Mouse (Mus musculus): ENCODE measurements around the gene Stub1.

The Stub1 gene

DNA sequence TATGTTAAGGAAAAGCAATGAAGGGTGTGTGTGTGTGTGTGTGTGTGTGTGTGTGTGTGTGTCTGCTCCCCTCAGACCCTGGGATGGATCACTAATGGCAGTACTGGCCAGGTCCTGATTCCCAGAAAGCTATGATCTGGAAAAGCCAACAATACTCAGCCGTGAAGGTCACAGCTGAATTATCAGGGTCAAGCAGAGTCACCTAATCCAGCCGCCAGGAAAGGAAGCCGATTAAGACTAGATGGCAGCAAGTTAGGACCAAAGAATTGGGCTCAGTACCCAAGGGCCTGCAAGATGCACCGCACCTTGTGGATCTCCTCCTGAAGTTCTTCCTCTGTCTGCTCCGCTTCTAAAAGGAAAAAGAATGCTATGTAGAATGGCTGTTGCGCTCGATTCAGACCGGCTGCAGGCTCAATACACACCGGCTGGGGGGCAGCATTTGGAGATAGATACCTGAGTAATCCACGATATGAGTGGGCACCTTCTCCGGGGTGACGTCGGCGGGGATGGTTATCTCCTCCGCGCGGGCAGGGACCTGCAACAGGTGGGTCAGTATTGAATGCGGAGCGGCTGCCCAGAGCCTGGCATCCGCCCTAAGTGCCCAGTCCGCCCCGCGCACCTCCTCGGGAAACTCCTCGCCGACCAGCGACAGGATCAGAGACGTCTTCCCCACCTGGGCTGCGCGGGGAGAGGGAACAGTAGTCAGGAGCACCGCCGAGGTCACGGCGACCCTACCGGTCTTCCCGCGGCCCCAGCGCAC lies 10.6 kb upstream of the Stub1 start:
- Histone ChIP-seq H3K4me1 (replicated peaks; ENCODE audit: low read depth, low read length) (peaks cover 37% of the 10 kb centered on the region), H3K4me3 (replicated peaks; ENCODE audit: low read length) (peak overlapping the region; percentile 90), H3K36me3 (ENCODE audit: insufficient read depth, low read length) (peaks cover 86% of the 10 kb centered on the region), H3K9me3 (ENCODE audit: low read length) (no peaks in the 10 kb centered on the region), H3K27me3 (ENCODE audit: insufficient read depth, low read length) (no peaks in the 10 kb centered on the region)
- TF ChIP-seq CTCF (conservative IDR thresholded peaks at IDR 0.05; ENCODE audit: low read length) (no peak), POU5F1 (IDR thresholded peaks at IDR 0.05; ENCODE audit: borderline replicate concordance, low read length) (no peak), NANOG (IDR thresholded peaks at IDR 0.05; ENCODE audit: borderline replicate concordance, low read length) (no peak)

DNA sequence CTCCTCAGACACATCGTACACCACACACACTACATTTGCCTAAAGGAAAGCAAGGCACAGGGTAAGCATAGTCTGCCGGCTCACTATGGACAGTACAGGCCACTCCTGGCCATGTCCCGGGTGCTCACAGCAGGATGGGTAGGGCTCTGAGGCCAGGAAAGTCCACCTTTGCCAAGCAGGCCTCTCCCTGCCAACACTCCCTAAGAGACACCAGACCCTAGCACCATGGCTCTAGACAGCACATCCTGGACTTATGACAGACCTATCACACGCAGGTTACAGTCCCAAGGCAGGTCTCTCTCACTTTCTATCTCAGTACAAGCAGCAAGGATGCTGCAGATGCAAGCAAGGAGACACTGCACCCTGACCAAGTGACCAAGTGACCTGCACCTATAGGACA lies 9.9 kb upstream of the Stub1 start:
- H3K4me1 ChIP-seq (replicated peaks; ENCODE audit: low read depth, low read length), result peaks cover 37% of the 10 kb centered on the region
- H3K36me3 ChIP-seq (ENCODE audit: insufficient read depth, low read length), result peaks cover 86% of the 10 kb centered on the region
- TF ChIP-seq NANOG (IDR thresholded peaks at IDR 0.05; ENCODE audit: borderline replicate concordance, low read length) (no peak), POU5F1 (IDR thresholded peaks at IDR 0.05; ENCODE audit: borderline replicate concordance, low read length) (no peak), CTCF (conservative IDR thresholded peaks at IDR 0.05; ENCODE audit: low read length) (no peak)
- no peaks in the 10 kb centered on the region for H3K27me3 ChIP-seq (ENCODE audit: insufficient read depth, low read length)
- no peaks in the 10 kb centered on the region for H3K9me3 ChIP-seq (ENCODE audit: low read length)
- H3K4me3 ChIP-seq (replicated peaks; ENCODE audit: low read length), result no peak overlapping the region; the same call in 1 of the 2 replicates

DNA sequence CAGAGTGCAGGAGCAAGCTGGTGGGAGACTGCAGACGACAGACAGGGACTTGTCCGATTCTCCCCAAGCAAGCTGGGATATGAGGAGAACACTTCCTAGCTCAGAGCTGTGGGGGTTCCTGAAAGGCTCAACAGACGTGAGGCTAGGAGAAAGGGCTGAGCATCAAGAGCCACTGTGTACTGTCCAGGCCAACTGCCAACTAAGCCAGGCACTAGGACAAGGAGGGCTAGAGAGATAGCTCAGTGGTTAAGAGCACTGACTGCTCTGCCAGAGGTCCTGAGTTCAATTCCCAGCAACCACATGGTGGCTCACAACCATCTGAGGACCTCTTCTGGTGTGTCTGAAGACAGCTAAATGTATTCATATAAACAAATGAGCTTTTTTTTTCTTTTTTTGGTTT lies 9.3 kb upstream of the Stub1 start:
- H3K4me3 ChIP-seq (replicated peaks; ENCODE audit: low read length), result no peak overlapping the region
- peaks cover 86% of the 10 kb centered on the region for H3K36me3 ChIP-seq (ENCODE audit: insufficient read depth, low read length)
- no peak for TF ChIP-seq POU5F1 (IDR thresholded peaks at IDR 0.05; ENCODE audit: borderline replicate concordance, low read length)
- no peak for TF ChIP-seq CTCF (conservative IDR thresholded peaks at IDR 0.05; ENCODE audit: low read length)
- TF ChIP-seq NANOG (IDR thresholded peaks at IDR 0.05; ENCODE audit: borderline replicate concordance, low read length), result no peak
- no peaks in the 10 kb centered on the region for H3K9me3 ChIP-seq (ENCODE audit: low read length)
- no peaks in the 10 kb centered on the region for H3K27me3 ChIP-seq (ENCODE audit: insufficient read depth, low read length)
- peaks cover 43% of the 10 kb centered on the region for H3K4me1 ChIP-seq (replicated peaks; ENCODE audit: low read depth, low read length)

- Histone ChIP-seq H3K9me3 (ENCODE audit: low read length) (no peaks in the 10 kb centered on the region), H3K4me3 (replicated peaks; ENCODE audit: low read length) (no peak within 1 kb of the TSS), H3K4me1 (replicated peaks; ENCODE audit: low read depth, low read length) (peaks cover 53% of the 10 kb centered on the region), H3K36me3 (ENCODE audit: insufficient read depth, low read length) (peaks cover 79% of the 10 kb centered on the region), H3K27me3 (ENCODE audit: insufficient read depth, low read length) (peaks cover 5% of the 10 kb centered on the region)
- TF ChIP-seq NANOG (IDR thresholded peaks at IDR 0.05; ENCODE audit: borderline replicate concordance, low read length) (no peak), CTCF (conservative IDR thresholded peaks at IDR 0.05; ENCODE audit: low read length) (no peak), POU5F1 (IDR thresholded peaks at IDR 0.05; ENCODE audit: borderline replicate concordance, low read length) (no peak)
Observed at GRCm38 (mm10) chr17:25841117-25841880, 8.1 kb upstream of the Stub1 start, which contains the start of gene Gm20683. TSS of gene Gm20683 (minus strand) at chr17:25841763.

DNA sequence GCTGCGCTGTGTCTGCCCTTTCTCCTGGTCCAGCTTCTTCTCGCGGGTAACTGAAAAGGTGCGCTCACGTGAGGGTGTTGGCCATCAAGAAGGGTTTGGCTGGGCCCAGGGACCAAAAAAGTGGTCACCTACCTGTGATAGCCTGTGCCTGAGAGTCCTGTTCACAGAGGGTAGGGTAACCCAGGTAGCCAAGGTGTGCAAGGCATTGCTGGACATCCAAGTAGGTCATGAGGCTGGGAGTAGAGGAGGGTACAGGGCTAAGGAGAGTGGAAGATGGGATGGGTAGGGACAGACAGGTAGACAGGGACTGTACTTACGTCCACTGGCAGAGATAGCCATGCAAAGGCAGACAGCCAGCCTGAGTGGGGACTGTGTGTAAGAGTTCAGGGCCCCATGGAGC lies 7.3 kb upstream of the Stub1 start:
- peaks cover 11% of the 10 kb centered on the region for H3K27me3 ChIP-seq (ENCODE audit: insufficient read depth, low read length)
- peaks cover 58% of the 10 kb centered on the region for H3K4me1 ChIP-seq (replicated peaks; ENCODE audit: low read depth, low read length)
- no peaks in the 10 kb centered on the region for H3K9me3 ChIP-seq (ENCODE audit: low read length)
- peaks cover 79% of the 10 kb centered on the region for H3K36me3 ChIP-seq (ENCODE audit: insufficient read depth, low read length)
- TF ChIP-seq POU5F1 (IDR thresholded peaks at IDR 0.05; ENCODE audit: borderline replicate concordance, low read length) (no peak), CTCF (conservative IDR thresholded peaks at IDR 0.05; ENCODE audit: low read length) (no peak)
- no peak overlapping the region for H3K4me3 ChIP-seq (replicated peaks; ENCODE audit: low read length)

GRCm38 (mm10) chr17:25839455-25840235 lies 6.4 kb upstream of the Stub1 start:
- Histone ChIP-seq H3K4me3 (replicated peaks; ENCODE audit: low read length) (no peak overlapping the region), H3K36me3 (ENCODE audit: insufficient read depth, low read length) (peaks cover 80% of the 10 kb centered on the region), H3K27me3 (ENCODE audit: insufficient read depth, low read length) (peaks cover 11% of the 10 kb centered on the region), H3K9me3 (ENCODE audit: low read length) (no peaks in the 10 kb centered on the region), H3K4me1 (replicated peaks; ENCODE audit: low read depth, low read length) (peaks cover 58% of the 10 kb centered on the region)
- no peak for TF ChIP-seq NANOG (IDR thresholded peaks at IDR 0.05; ENCODE audit: borderline replicate concordance, low read length)
- no peak for TF ChIP-seq CTCF (conservative IDR thresholded peaks at IDR 0.05; ENCODE audit: low read length)
- no peak for TF ChIP-seq POU5F1 (IDR thresholded peaks at IDR 0.05; ENCODE audit: borderline replicate concordance, low read length)

DNA sequence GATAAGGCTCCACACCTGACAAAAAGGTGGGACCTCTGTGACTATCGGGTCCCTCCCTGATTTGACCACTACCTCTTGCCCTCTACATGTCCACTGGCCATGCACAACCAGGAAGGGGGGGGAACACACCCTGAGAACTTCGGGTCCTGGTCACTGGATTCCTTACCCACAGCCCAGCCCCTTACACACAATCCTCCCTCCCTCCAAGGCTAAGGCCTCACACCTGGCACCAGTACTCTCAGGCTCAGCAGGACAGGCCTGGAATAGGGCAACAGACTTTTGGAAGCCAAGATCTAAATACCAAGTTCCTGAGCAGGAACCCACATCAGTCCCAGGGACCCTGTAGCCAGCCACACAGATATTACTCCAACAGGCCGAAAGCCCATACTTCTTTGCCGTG lies 5.7 kb upstream of the Stub1 start:
- Histone ChIP-seq H3K36me3 (ENCODE audit: insufficient read depth, low read length) (peaks cover 86% of the 10 kb centered on the region), H3K27me3 (ENCODE audit: insufficient read depth, low read length) (peaks cover 11% of the 10 kb centered on the region), H3K9me3 (ENCODE audit: low read length) (no peaks in the 10 kb centered on the region), H3K4me3 (replicated peaks; ENCODE audit: low read length) (no peak overlapping the region), H3K4me1 (replicated peaks; ENCODE audit: low read depth, low read length) (peaks cover 63% of the 10 kb centered on the region)
- TF ChIP-seq CTCF (conservative IDR thresholded peaks at IDR 0.05; ENCODE audit: low read length) (no peak), POU5F1 (IDR thresholded peaks at IDR 0.05; ENCODE audit: borderline replicate concordance, low read length) (no peak), NANOG (IDR thresholded peaks at IDR 0.05; ENCODE audit: borderline replicate concordance, low read length) (no peak)

GRCm38 (mm10) chr17:25837533-25837932 lies 4.3 kb upstream of the Stub1 start:
- Histone ChIP-seq H3K9me3 (ENCODE audit: low read length) (no peaks in the 10 kb centered on the region), H3K4me3 (replicated peaks; ENCODE audit: low read length) (peak overlapping the region; percentile 72; the same call in 1 of the 2 replicates)
- TF ChIP-seq NANOG (IDR thresholded peaks at IDR 0.05; ENCODE audit: borderline replicate concordance, low read length) (no peak), POU5F1 (IDR thresholded peaks at IDR 0.05; ENCODE audit: borderline replicate concordance, low read length) (no peak), CTCF (conservative IDR thresholded peaks at IDR 0.05; ENCODE audit: low read length) (no peak)

More at GRCm38 (mm10) chr17:25837533-25837932, 4.3 kb upstream of the Stub1 start:
- Histone ChIP-seq H3K36me3 (ENCODE audit: insufficient read depth, low read length) (peaks cover 77% of the 10 kb centered on the region), H3K27me3 (ENCODE audit: insufficient read depth, low read length) (peaks cover 11% of the 10 kb centered on the region), H3K4me1 (replicated peaks; ENCODE audit: low read depth, low read length) (peaks cover 57% of the 10 kb centered on the region)
